Mouse (Mus musculus) myocyte (in vitro differentiated cells): Measurements from ENCODE around the gene Zfp518b. TPM values are rescaled to one million over a fixed set of nuclear protein-coding genes. Genes with fewer than 3 reads are reported as not detected.

Source experiments
- H3K27me3 ChIP-seq: one replicate; pipeline ENCODE4 v1.6.1; 2011; ENCODE audit not compliant: control insufficient read depth, insufficient read depth, insufficient read length
- H3K36me3 ChIP-seq: one replicate; pipeline ENCODE4 v1.6.1; 2011; ENCODE audit not compliant: control insufficient read depth, insufficient read depth
- H3K4me2 ChIP-seq: one replicate; pipeline ENCODE4 v1.6.1; 2011; ENCODE audit warnings: low read depth, control low read depth
- H3K4me3 ChIP-seq: one replicate; pipeline ENCODE4 v1.5.1; 2011; ENCODE audit warnings: mild to moderate bottlenecking, control low read depth, moderate library complexity
- H3K79me2 ChIP-seq: one replicate; pipeline ENCODE4 v1.6.1; 2011; ENCODE audit not compliant: control insufficient read depth, insufficient read depth
- H3ac ChIP-seq: one replicate; pipeline ENCODE4 v1.6.1; 2011; ENCODE audit not compliant: control insufficient read depth, insufficient read length
- CEBPB ChIP-seq: IDR thresholded peaks from 2 replicates; pipeline ENCODE4 v1.6.1; 2011; ENCODE audit warnings: mild to moderate bottlenecking, moderate library complexity; ENCODE audit not compliant: poor library complexity, insufficient read depth, severe bottlenecking
- E2F4 ChIP-seq: IDR thresholded peaks from one replicate; pipeline ENCODE4 v1.6.1; 2011; ENCODE audit warnings: mild to moderate bottlenecking, control low read depth, moderate library complexity; ENCODE audit not compliant: insufficient read depth
- MAX ChIP-seq: IDR thresholded peaks from one replicate; pipeline ENCODE4 v1.6.1; 2011; ENCODE audit warnings: low read depth, mild to moderate bottlenecking, control low read depth
- MYOD1 ChIP-seq, 3 experiments: IDR thresholded peaks; one replicate each; pipeline ENCODE4 v1.6.1; 2011; ENCODE audit warnings: control low read depth in 2 of 3, low read depth in 2 of 3, mild to moderate bottlenecking in 2 of 3, moderate library complexity in 1 of 3; ENCODE audit not compliant: insufficient read length in 2 of 3, control insufficient read depth in 1 of 3
- MYOG ChIP-seq, 3 experiments: IDR thresholded peaks; one replicate each; pipeline ENCODE4 v1.6.1; 2011; ENCODE audit warnings: control low read depth in 2 of 3, low read depth in 2 of 3, mild to moderate bottlenecking in 2 of 3; ENCODE audit not compliant: insufficient read length in 2 of 3, control insufficient read depth in 1 of 3, insufficient read depth in 1 of 3
- POLR2A ChIP-seq: IDR thresholded peaks from one replicate; pipeline ENCODE4 v1.6.1; 2011; ENCODE audit warnings: low read depth, mild to moderate bottlenecking, control low read depth, moderate library complexity; ENCODE audit not compliant: insufficient read length
- POLR2AphosphoS2 ChIP-seq: IDR thresholded peaks from one replicate; pipeline ENCODE4 v1.6.1; 2011; ENCODE audit warnings: low read depth, control low read depth; ENCODE audit not compliant: insufficient read length
- REST ChIP-seq: IDR thresholded peaks from one replicate; pipeline ENCODE4 v1.6.1; 2011; ENCODE audit warnings: mild to moderate bottlenecking, control low read depth, moderate library complexity; ENCODE audit not compliant: insufficient read depth, insufficient read length
- SRF ChIP-seq: IDR thresholded peaks from one replicate; pipeline ENCODE4 v1.6.1; 2011; ENCODE audit warnings: low read depth; ENCODE audit not compliant: control insufficient read depth, insufficient read length
- TCF12 ChIP-seq: IDR thresholded peaks from one replicate; pipeline ENCODE4 v1.6.1; 2011; ENCODE audit warnings: mild to moderate bottlenecking, control low read depth; ENCODE audit not compliant: poor library complexity, insufficient read depth, severe bottlenecking
- TCF3 ChIP-seq: IDR thresholded peaks from one replicate; pipeline ENCODE4 v1.6.1; 2011; ENCODE audit warnings: low read depth, control low read depth; ENCODE audit not compliant: insufficient read length
- USF1 ChIP-seq: IDR thresholded peaks from one replicate; pipeline ENCODE4 v1.6.1; 2011; ENCODE audit warnings: low read depth, mild to moderate bottlenecking, control low read depth, moderate library complexity
- polyA plus RNA-seq: library from polyadenylated mRNA; unstranded; fragments of >200 nt; fragmentation: generic; extraction: Trizol; gene quantifications from one replicate; pipeline ENCODE4 v1.2.1, GENCODE M21; 2012; ENCODE audit warnings: missing spikeins

The Zfp518b gene
- polyA plus RNA-seq, 1 experiment: 3.1 TPM

DNA sequence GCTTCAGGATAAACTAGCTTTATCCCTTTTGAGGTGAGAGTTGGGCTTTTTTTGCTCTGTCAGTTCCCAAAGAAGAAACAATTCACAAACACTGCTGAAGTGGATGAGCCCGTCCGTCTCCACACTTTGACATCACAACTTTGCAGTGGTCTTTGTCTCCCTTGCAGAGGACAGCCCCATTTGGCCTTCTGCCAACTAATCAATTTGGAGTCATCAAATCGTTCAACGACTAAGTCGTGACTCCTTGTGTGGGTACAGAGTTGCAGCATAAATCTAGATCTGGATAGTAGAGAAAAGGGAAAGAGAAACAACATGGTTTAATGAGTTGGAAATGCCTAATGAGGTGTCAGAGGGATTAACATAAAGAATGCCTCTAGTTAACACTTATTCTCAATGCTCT, 33.2 kb downstream of the Zfp518b start:
- Histone ChIP-seq H3K4me2 (no peak overlapping the region), H3K4me3 (no peak overlapping the region), H3ac (no peak overlapping the region), H3K36me3 (no peaks in the 10 kb centered on the region), H3K79me2 (no peaks in the 10 kb centered on the region), H3K27me3 (no peaks in the 10 kb centered on the region)
- TF ChIP-seq USF1: no peak
- TF ChIP-seq MYOD1 (IDR thresholded peaks at IDR 0.05; ENCODE audit: control insufficient read depth in 1 of 3, insufficient read length in 2 of 3, low read depth in 2 of 3): no peak
- TF ChIP-seq MYOG (IDR thresholded peaks at IDR 0.05; ENCODE audit: control insufficient read depth in 1 of 3, insufficient read depth in 1 of 3, insufficient read length in 2 of 3, low read depth in 2 of 3): no peak
- no peak for TF ChIP-seq SRF

GRCm38 (mm10) chr5:38641526-38641925, 43.1 kb downstream of the Zfp518b start:
- no peak for TF ChIP-seq SRF
- no peak for TF ChIP-seq TCF3
- TF ChIP-seq USF1: no peak
- TF ChIP-seq MYOG (IDR thresholded peaks at IDR 0.05; ENCODE audit: control insufficient read depth in 1 of 3, insufficient read depth in 1 of 3, insufficient read length in 2 of 3, low read depth in 2 of 3): no peak
- TF ChIP-seq E2F4: no peak
- TF ChIP-seq MYOD1 (IDR thresholded peaks at IDR 0.05; ENCODE audit: control insufficient read depth in 1 of 3, insufficient read length in 2 of 3, low read depth in 2 of 3): no peak
- no peak for TF ChIP-seq CEBPB
- no peak for TF ChIP-seq POLR2A
- TF ChIP-seq MAX: no peak
- TF ChIP-seq TCF12: no peak
- no peak for TF ChIP-seq REST
- TF ChIP-seq POLR2AphosphoS2: no peak

GRCm38 (mm10) chr5:38636301-38636749, 48.3 kb downstream of the Zfp518b start:
- no peak overlapping the region for H3K4me3 ChIP-seq
- H3K4me2 ChIP-seq: no peak overlapping the region
- H3K79me2 ChIP-seq: no peaks in the 10 kb centered on the region
- H3K27me3 ChIP-seq: no peaks in the 10 kb centered on the region
- H3ac ChIP-seq: no peak overlapping the region
- TF ChIP-seq REST: no peak
- no peak for TF ChIP-seq CEBPB
- no peak for TF ChIP-seq MYOG (IDR thresholded peaks at IDR 0.05; ENCODE audit: control insufficient read depth in 1 of 3, insufficient read depth in 1 of 3, insufficient read length in 2 of 3, low read depth in 2 of 3)
- TF ChIP-seq TCF12: no peak
- TF ChIP-seq POLR2A: no peak
- TF ChIP-seq POLR2AphosphoS2: no peak
- H3K36me3 ChIP-seq: no peaks in the 10 kb centered on the region

More at GRCm38 (mm10) chr5:38641526-38641925, 43.1 kb downstream of the Zfp518b start:
- H3K27me3 ChIP-seq: no peaks in the 10 kb centered on the region
- H3K79me2 ChIP-seq: no peaks in the 10 kb centered on the region
- H3K4me3 ChIP-seq: no peak overlapping the region
- no peak overlapping the region for H3K4me2 ChIP-seq
- H3K36me3 ChIP-seq: no peaks in the 10 kb centered on the region
- H3ac ChIP-seq: no peak overlapping the region

GRCm38 (mm10) chr5:38635696-38636095, 48.9 kb downstream of the Zfp518b start:
- H3K4me3 ChIP-seq: no peak overlapping the region
- TF ChIP-seq REST: no peak
- TF ChIP-seq TCF3: no peak
- TF ChIP-seq MYOG (IDR thresholded peaks at IDR 0.05; ENCODE audit: control insufficient read depth in 1 of 3, insufficient read depth in 1 of 3, insufficient read length in 2 of 3, low read depth in 2 of 3): no peak
- TF ChIP-seq SRF: no peak
- TF ChIP-seq USF1: no peak
- no peak for TF ChIP-seq MAX
- TF ChIP-seq CEBPB: no peak
- no peak for TF ChIP-seq TCF12
- no peak overlapping the region for H3ac ChIP-seq
- no peaks in the 10 kb centered on the region for H3K36me3 ChIP-seq
- no peaks in the 10 kb centered on the region for H3K27me3 ChIP-seq
- no peaks in the 10 kb centered on the region for H3K79me2 ChIP-seq
- no peak overlapping the region for H3K4me2 ChIP-seq

DNA sequence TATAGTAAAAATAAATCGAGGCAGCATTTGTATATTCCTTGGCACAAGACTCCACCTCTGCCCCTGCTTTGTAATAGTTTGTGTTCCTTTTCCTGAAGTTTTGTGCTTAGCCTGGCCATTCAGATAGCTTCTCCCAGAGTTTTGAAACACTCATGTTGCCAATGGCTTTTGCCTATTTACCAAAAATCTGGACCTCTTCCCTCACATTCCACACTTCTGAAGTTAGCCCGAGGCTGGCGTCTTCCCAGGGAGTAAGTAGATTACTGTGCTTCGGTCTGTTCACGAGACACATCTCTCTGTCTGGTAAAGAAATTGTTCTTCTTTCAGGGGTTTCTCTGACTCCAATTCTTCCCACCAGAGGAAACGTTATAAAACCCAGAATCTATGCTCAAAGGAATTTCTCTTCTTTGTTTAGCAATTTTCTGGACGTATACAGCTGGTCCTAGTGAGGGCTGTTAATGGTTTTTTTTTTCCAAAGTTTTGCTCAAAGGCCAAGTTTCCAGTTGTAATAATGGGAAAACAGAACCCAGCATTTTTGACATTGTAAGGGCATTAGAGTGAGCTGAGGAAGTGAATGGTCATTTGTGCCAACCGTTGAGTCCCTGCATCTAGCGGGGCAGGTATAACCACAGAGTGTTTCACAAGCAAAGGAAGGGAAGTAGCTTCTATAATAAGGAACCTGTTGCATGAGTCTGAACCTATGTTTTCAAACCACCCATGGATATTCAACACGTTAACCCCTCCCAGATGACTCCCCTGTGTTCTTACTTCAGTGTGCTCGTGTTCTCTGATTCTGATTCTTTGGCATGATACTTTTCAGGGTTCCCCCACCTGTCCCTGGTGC, 50.1 kb downstream of the Zfp518b start:
- no peak for TF ChIP-seq USF1
- no peak for TF ChIP-seq MYOG (IDR thresholded peaks at IDR 0.05; ENCODE audit: control insufficient read depth in 1 of 3, insufficient read depth in 1 of 3, insufficient read length in 2 of 3, low read depth in 2 of 3)
- TF ChIP-seq POLR2AphosphoS2: no peak
- no peak for TF ChIP-seq TCF12
- no peak for TF ChIP-seq E2F4
- no peak for TF ChIP-seq TCF3
- no peak for TF ChIP-seq SRF
- no peak for TF ChIP-seq POLR2A
- no peak for TF ChIP-seq MYOD1 (IDR thresholded peaks at IDR 0.05; ENCODE audit: control insufficient read depth in 1 of 3, insufficient read length in 2 of 3, low read depth in 2 of 3)
- no peak for TF ChIP-seq CEBPB
- no peak for TF ChIP-seq REST
- no peak for TF ChIP-seq MAX
- Histone ChIP-seq H3K4me2 (no peak overlapping the region), H3K27me3 (no peaks in the 10 kb centered on the region), H3K36me3 (no peaks in the 10 kb centered on the region), H3K79me2 (no peaks in the 10 kb centered on the region), H3K4me3 (no peak overlapping the region), H3ac (no peak overlapping the region)
